Mouse (Mus musculus) hindbrain, embryonic 14.5 days (tissue): ENCODE measurements at regions not wholly inside any gene's neighbourhood (a gene's known extent, or its start where the extent isn't known, plus 50 kb on each side); places are given as distances from the start of the nearest gene placed in this dataset.

Source experiments
- ATAC-seq: fragments of 200-750 bp; cut with Nextera tagmentation; 2 replicates; pipeline ENCODE4 v1.8.0; 2017; ENCODE audit warnings: moderate number of reproducible peaks, mild to moderate bottlenecking, moderate TSS enrichment, moderate library complexity; ENCODE audit not compliant: low FRiP score
- DNase-seq: peaks from one replicate; pipeline ENCODE4 v3.0.0-alpha.2; 2015; ENCODE audit warnings: low spot score
- H3K27ac ChIP-seq: fragments of 300-500 bp; sonication (generic); 2 replicates; pipeline ENCODE4 v1.5.1; 2014; ENCODE audit warnings: mild to moderate bottlenecking, moderate library complexity
- H3K27me3 ChIP-seq: fragments of 300-500 bp; sonication (generic); 2 replicates; pipeline ENCODE4 v1.6.1; 2014; ENCODE audit warnings: mild to moderate bottlenecking, low read length, mixed read lengths; ENCODE audit not compliant: control insufficient read depth, insufficient read depth
- H3K36me3 ChIP-seq: fragments of 300-500 bp; sonication (generic); replicated peaks from 2 replicates; pipeline ENCODE4 v1.6.1; 2014; ENCODE audit not compliant: control insufficient read depth, insufficient read depth
- H3K4me1 ChIP-seq: fragments of 300-500 bp; sonication (generic); replicated peaks from 2 replicates; pipeline ENCODE4 v1.6.1; 2014; ENCODE audit warnings: antibody characterized with exemption, low read length, mixed read lengths; ENCODE audit not compliant: control insufficient read depth, insufficient read depth
- H3K4me2 ChIP-seq: fragments of 300-500 bp; sonication (generic); replicated peaks from 2 replicates; pipeline ENCODE4 v1.6.1; 2014; ENCODE audit warnings: mild to moderate bottlenecking, moderate library complexity
- H3K4me3 ChIP-seq: fragments of 300-500 bp; sonication (generic); replicated peaks from 2 replicates; pipeline ENCODE4 v1.5.1; 2014; ENCODE audit warnings: mild to moderate bottlenecking, low read length
- H3K9ac ChIP-seq: fragments of 300-500 bp; sonication (generic); 2 replicates; pipeline ENCODE4 v1.6.1; 2014
- H3K9me3 ChIP-seq: fragments of 300-500 bp; sonication (generic); 2 replicates; pipeline ENCODE4 v1.6.1; 2016; ENCODE audit warnings: low read length; ENCODE audit not compliant: control insufficient read depth
- WGBS: fragments of 180-500 bp; shearing (Covaris S2); extraction: QIAGEN DNeasy Blood & Tissue Kit; methylation state at CpG from one replicate; pipeline ENCODE4 v1.1.7; 2014; 5-methylcytosine and 5-hydroxymethylcytosine counted together

DNA sequence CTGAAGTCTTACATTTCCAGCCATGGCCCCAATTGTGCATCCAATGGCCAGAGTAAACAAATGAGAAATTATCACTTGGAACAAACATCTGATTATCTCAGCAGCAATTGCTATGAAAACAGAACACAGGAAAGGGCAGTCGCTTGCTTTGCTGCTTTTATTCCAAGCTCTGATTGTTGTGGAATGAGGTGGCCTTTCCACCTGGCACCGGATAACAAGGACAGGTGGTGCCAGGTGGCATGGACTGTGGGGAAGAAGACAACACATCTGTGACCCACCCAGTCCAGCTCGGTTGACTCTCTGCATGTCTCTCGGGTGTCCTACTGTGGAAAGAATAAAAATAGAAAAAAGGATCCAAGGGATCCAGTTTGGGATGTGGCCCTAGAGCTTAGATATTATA lies 694.9 kb downstream of the Tlr4 start:
- H3K4me1 ChIP-seq = no peaks in the 10 kb centered on the region
- no peak for DNase-seq
- no peaks in the 10 kb centered on the region for H3K9me3 ChIP-seq
- no peak for ATAC-seq
- no peak overlapping the region for H3K4me2 ChIP-seq
- H3K4me3 ChIP-seq = no peak overlapping the region
- 87% methylated on average over 4 of the region's 4 CpGs for WGBS
- no peak overlapping the region for H3K9ac ChIP-seq
- H3K36me3 ChIP-seq = no peaks in the 10 kb centered on the region
- H3K27me3 ChIP-seq = no peaks in the 10 kb centered on the region
- no peak overlapping the region for H3K27ac ChIP-seq

DNA sequence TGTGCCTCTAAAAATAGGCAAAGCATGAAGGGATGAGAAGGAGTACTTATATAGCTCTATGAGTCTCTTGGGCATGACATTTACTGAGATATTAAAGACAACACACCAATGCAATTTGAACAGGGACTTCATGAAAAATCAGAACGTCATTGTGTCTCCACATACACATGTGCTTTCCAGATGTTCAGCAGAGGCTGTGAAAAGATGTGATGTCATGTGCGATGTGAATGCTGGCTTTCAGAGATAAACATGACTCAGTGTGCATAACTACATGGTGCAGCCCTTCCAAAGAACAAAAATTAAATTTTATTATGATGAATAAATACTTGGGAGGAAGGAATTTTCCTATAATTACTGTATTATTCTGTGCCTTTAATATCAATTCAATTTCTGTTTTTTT lies 695.8 kb downstream of the Tlr4 start:
- Histone ChIP-seq H3K4me2 (no peak overlapping the region), H3K9me3 (no peaks in the 10 kb centered on the region), H3K27me3 (no peaks in the 10 kb centered on the region), H3K9ac (no peak overlapping the region), H3K4me1 (no peaks in the 10 kb centered on the region), H3K27ac (no peak overlapping the region), H3K36me3 (no peaks in the 10 kb centered on the region), H3K4me3 (no peak overlapping the region)
- DNase-seq (no peak), ATAC-seq (no peak)
- WGBS = 78% methylated on average over 2 of the region's 2 CpGs

DNA sequence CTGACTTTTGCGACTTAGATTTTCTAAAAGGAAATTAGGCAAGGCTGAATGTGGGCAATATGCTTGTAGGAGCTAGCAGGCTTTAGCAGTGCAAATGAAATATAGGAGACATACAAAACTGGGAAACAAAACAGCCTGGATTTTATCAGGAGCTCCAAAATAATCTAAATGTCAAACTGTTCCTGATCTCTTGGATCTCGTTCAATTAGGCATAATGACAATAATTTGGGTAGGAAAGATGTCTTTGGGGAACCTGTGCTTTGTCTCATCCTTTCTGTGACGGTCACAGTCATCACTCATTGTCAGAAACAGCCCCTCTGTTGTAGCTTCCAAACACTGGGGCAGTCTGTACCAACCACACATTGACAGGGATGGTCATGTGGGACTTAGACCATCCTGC lies 702.2 kb downstream of the Tlr4 start:
- WGBS = 64% methylated on average over 3 of the region's 3 CpGs
- no peak overlapping the region for H3K4me2 ChIP-seq
- no peak for ATAC-seq

DNA sequence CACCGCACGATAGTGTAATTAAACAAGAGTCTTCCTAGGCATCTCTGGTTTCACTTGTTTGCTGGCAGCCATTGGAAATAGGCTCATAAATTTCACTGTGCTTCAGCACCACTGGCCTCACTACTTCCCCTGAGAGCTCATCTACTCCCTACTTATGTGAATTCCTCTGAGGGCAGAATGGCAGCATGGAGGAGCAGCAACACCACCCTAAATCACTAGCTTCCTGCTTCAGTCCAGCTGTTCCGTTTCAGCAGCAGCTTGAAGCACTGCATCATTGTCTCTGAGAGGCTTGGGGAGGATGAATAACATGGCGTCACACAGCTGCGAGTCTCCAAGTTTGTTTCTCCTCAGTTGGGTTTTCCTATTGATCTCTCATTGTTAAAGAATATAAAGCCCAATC lies 712.1 kb downstream of the Tlr4 start:
- H3K36me3 ChIP-seq = no peaks in the 10 kb centered on the region
- H3K4me3 ChIP-seq = no peak overlapping the region
- no peak for ATAC-seq
- WGBS = 75% methylated on average over 5 of the region's 5 CpGs
- H3K27ac ChIP-seq = no peak overlapping the region
- no peaks in the 10 kb centered on the region for H3K9me3 ChIP-seq
- no peaks in the 10 kb centered on the region for H3K27me3 ChIP-seq
- H3K9ac ChIP-seq = no peak overlapping the region
- no peak for DNase-seq
- no peak overlapping the region for H3K4me2 ChIP-seq
- no peaks in the 10 kb centered on the region for H3K4me1 ChIP-seq

More for the DNA sequence above, 702.2 kb downstream of the Tlr4 start:
- no peak overlapping the region for H3K4me3 ChIP-seq
- no peaks in the 10 kb centered on the region for H3K4me1 ChIP-seq
- no peaks in the 10 kb centered on the region for H3K27me3 ChIP-seq
- H3K9ac ChIP-seq = no peak overlapping the region
- DNase-seq = no peak
- H3K36me3 ChIP-seq = no peaks in the 10 kb centered on the region
- H3K27ac ChIP-seq = no peak overlapping the region
- H3K9me3 ChIP-seq = no peaks in the 10 kb centered on the region

DNA sequence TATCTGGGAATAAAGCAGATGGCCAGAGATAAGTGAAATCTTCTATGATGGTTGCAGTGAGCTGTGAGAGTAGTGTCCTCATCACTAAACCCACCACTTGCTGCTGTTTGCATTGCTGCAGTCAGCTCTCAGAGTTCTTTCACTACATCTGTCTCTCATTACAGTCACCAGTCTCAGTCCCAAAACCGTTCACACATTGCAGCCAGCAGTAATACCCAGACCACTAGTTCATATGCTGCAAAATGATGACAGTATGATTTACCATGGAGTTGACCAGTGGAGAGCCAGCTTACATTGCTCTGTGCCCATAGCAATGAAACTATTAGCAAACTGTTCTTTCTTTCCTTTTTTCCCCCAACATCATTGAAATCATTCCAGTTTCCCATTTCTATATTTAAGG lies 718.6 kb downstream of the Tlr4 start:
- no peaks in the 10 kb centered on the region for H3K9me3 ChIP-seq

DNA sequence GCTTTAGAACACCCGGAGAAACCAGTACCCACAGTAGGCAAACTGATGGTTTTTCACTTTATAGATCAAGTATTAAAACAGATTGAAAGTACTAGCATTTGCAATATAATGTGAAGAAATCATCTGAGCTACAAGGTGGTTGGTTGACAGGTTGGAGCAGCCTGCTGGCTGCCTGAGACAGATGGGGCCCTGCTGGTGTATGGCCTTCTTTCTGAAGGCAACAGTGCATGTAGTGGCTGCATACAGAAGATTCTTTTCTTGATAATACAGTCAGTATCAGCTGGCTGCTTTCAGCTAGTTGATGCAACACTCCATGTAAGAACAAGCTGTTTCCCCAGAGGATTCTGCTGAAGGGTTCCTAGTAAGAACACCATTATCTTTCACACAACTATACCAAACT lies 720.6 kb downstream of the Tlr4 start:
- Histone ChIP-seq H3K9me3 (no peaks in the 10 kb centered on the region), H3K4me3 (no peak overlapping the region), H3K4me2 (no peak overlapping the region), H3K9ac (no peak overlapping the region), H3K4me1 (no peaks in the 10 kb centered on the region), H3K27ac (no peak overlapping the region), H3K36me3 (no peaks in the 10 kb centered on the region), H3K27me3 (no peaks in the 10 kb centered on the region)
- ATAC-seq = no peak
- DNase-seq = no peak
- 92% methylated on average over 1 of the region's 1 CpGs for WGBS

More for the DNA sequence above, 718.6 kb downstream of the Tlr4 start:
- no peaks in the 10 kb centered on the region for H3K4me1 ChIP-seq
- no peak overlapping the region for H3K4me2 ChIP-seq
- 74% methylated on average over 1 of the region's 1 CpGs for WGBS
- no peaks in the 10 kb centered on the region for H3K27me3 ChIP-seq
- H3K27ac ChIP-seq = no peak overlapping the region
- no peak for DNase-seq
- no peak for ATAC-seq
- H3K36me3 ChIP-seq = no peaks in the 10 kb centered on the region
- no peak overlapping the region for H3K4me3 ChIP-seq
- H3K9ac ChIP-seq = no peak overlapping the region

DNA sequence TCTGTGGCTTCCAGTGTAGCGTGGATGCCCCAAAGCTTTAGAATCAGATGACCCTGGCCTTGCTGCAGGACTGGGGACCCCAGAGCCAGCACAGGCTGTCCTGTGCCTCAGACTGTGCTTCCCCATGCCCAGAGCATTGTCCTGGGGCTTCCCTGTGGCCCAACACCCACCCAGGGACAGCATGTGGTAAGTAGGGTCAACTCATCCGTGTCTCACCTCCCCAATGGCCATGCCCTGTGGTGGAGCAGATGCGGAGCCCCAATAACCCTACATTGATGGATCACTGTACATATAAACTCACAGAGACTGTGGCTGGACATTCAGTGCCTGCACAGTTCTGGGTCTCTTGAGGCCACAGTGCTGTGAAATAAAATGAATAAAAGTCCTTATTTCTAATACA lies 726.1 kb downstream of the Tlr4 start:
- H3K4me2 ChIP-seq = no peak overlapping the region
- H3K9me3 ChIP-seq = no peaks in the 10 kb centered on the region
- H3K9ac ChIP-seq = no peak overlapping the region
- no peaks in the 10 kb centered on the region for H3K36me3 ChIP-seq
- H3K27ac ChIP-seq = no peak overlapping the region
- no peaks in the 10 kb centered on the region for H3K4me1 ChIP-seq
- DNase-seq = no peak
- ATAC-seq = no peak
- WGBS = 90% methylated on average over 3 of the region's 3 CpGs
- H3K4me3 ChIP-seq = no peak overlapping the region
- no peaks in the 10 kb centered on the region for H3K27me3 ChIP-seq

DNA sequence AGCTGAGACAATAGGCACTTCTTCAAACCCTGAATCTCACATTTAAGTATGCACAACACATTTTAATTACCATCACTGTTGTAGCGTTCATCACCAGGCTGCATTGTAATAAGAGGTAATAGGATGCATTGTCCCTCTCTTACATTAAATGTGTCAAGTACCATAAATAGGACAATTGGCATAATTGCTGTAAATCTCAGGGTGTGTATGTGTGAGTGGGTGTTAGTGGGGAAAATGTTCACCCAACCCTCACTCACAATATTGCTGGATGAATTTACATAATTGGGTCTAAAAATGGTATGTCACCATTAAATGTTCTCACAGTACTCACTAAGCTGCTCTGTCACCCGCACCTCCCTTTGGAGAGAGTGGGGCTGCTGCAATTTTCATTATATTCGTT lies 747.4 kb downstream of the Tlr4 start:
- H3K27ac ChIP-seq = no peak overlapping the region
- no peaks in the 10 kb centered on the region for H3K27me3 ChIP-seq
- no peak for DNase-seq
- WGBS = 76% methylated on average over 3 of the region's 3 CpGs
- no peaks in the 10 kb centered on the region for H3K9me3 ChIP-seq
- no peaks in the 10 kb centered on the region for H3K4me1 ChIP-seq
- no peak overlapping the region for H3K4me3 ChIP-seq
- H3K9ac ChIP-seq = no peak overlapping the region
- H3K36me3 ChIP-seq = no peaks in the 10 kb centered on the region
- no peak overlapping the region for H3K4me2 ChIP-seq
- ATAC-seq = no peak

DNA sequence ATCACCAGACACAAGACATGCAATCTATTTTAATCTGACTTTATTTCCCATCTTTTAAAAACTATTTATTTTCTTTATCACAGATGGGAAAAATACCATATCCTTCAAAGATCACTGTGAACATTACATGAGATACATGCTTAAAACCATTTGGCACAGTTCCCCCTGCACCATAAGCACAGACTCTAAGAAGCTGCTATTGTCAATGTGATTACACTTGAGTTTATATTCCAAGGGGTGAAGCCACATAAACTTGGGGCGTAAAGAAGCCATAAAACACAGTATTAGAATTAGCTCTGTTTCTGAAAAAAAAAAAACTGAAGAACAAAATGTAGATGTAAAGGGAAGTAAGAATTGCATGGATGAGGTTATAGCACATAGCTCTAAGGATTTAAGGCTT lies 762.1 kb downstream of the Tlr4 start:
- DNase-seq = no peak
- no peaks in the 10 kb centered on the region for H3K36me3 ChIP-seq
- WGBS = 78% methylated on average over 1 of the region's 1 CpGs

DNA sequence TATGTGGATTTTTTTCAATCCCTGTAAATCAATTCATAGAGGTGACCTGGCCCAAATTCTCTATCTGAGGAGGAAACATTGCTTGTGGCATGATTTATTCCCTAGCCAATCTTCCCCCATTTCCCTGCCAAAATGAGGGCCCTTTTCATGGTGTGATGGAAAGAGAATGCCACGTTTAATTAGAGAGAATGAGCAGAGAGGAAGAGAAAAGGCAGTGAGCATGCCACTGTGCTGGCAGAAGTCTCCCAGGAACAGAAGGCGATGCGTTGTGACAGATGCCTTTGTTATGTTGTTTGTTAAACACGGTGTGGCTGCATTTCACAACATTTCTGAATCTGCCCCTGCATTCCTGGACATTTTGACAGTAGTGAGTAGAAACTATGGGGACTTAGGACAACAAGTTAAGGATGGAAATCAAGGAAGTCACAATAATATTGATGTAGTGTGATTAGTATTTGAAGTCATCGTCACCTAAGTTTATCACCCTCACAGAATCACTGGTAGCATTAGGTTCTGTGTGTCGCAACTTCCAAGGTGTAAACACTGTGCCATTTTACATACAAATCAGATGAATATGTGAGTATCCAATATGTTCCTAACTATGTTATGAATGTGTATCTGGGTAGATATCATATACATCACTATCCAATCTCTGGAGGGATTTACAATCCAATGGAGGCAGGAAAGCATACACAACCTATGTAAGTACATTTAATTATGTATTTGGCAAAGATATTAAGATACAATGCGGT lies 762.8 kb downstream of the Tlr4 start:
- Histone ChIP-seq H3K27ac (no peak overlapping the region), H3K9me3 (no peaks in the 10 kb centered on the region), H3K4me3 (no peak overlapping the region), H3K4me1 (peaks cover 6% of the 10 kb centered on the region), H3K9ac (no peak overlapping the region), H3K36me3 (no peaks in the 10 kb centered on the region), H3K4me2 (no peak overlapping the region), H3K27me3 (no peaks in the 10 kb centered on the region)
- peak; percentile 77; the same call in 1 of the 2 replicates for ATAC-seq
- WGBS = 38% methylated on average over 7 of the region's 7 CpGs
- DNase-seq = peak; percentile 45

More for the DNA sequence above, 762.1 kb downstream of the Tlr4 start:
- no peak overlapping the region for H3K9ac ChIP-seq
- H3K27ac ChIP-seq = no peak overlapping the region
- H3K9me3 ChIP-seq = no peaks in the 10 kb centered on the region
- no peak overlapping the region for H3K4me3 ChIP-seq
- no peaks in the 10 kb centered on the region for H3K27me3 ChIP-seq
- H3K4me2 ChIP-seq = no peak overlapping the region
- H3K4me1 ChIP-seq = peaks cover 6% of the 10 kb centered on the region
- no peak for ATAC-seq
